Mouse (Mus musculus) lung, embryonic 14.5 days (tissue): ENCODE results near the gene Erbb4. TPM values are rescaled to one million over a fixed set of nuclear protein-coding genes. Genes with fewer than 3 reads are reported as not detected.

ENCODE experiments used
- ATAC-seq: fragments of 200-750 bp; cut with Nextera tagmentation; 2 replicates; pipeline ENCODE4 v1.8.0; 2017; ENCODE audit warnings: mild to moderate bottlenecking, moderate TSS enrichment, moderate library complexity; ENCODE audit not compliant: insufficient read depth
- DNase-seq: peaks from one replicate; pipeline ENCODE4 v3.0.0-alpha.2; 2015
- H3K27ac ChIP-seq: fragments of 300-500 bp; sonication (generic); 2 replicates; pipeline ENCODE4 v1.5.1; 2014; ENCODE audit warnings: low read depth, mild to moderate bottlenecking, moderate library complexity
- H3K27me3 ChIP-seq: fragments of 300-500 bp; sonication (generic); 2 replicates; pipeline ENCODE4 v1.6.1; 2014; ENCODE audit warnings: low read length, control low read depth; ENCODE audit not compliant: insufficient read depth
- H3K36me3 ChIP-seq: fragments of 300-500 bp; sonication (generic); 2 replicates; pipeline ENCODE4 v1.6.1; 2014; ENCODE audit warnings: control low read depth; ENCODE audit not compliant: insufficient read depth
- H3K4me1 ChIP-seq: fragments of 300-500 bp; sonication (generic); 2 replicates; pipeline ENCODE4 v1.6.1; 2014; ENCODE audit warnings: antibody characterized with exemption, control low read depth; ENCODE audit not compliant: insufficient read depth
- H3K4me2 ChIP-seq: fragments of 300-500 bp; sonication (generic); 2 replicates; pipeline ENCODE4 v1.6.1; 2014; ENCODE audit warnings: mild to moderate bottlenecking
- H3K4me3 ChIP-seq: fragments of 300-500 bp; sonication (generic); 2 replicates; pipeline ENCODE4 v1.5.1; 2014; ENCODE audit warnings: low read depth, low read length
- H3K9ac ChIP-seq: fragments of 300-500 bp; sonication (generic); 2 replicates; pipeline ENCODE4 v1.6.1; 2014
- H3K9me3 ChIP-seq: fragments of 300-500 bp; sonication (generic); 2 replicates; pipeline ENCODE4 v1.6.1; 2016; ENCODE audit warnings: low read depth, low read length, control low read depth
- CTCF ChIP-seq: IDR thresholded peaks from 2 replicates; pipeline ENCODE4 v1.5.1; 2016; ENCODE audit warnings: antibody characterized with exemption, low read depth
- WGBS: fragments of 180-500 bp; shearing (Covaris S2); extraction: QIAGEN DNeasy Blood & Tissue Kit; methylation state at CpG from one replicate; pipeline ENCODE4 v1.1.7; 2014; 5-methylcytosine and 5-hydroxymethylcytosine counted together
- polyA plus RNA-seq: library from polyadenylated mRNA; unstranded; fragments of >200 nt; fragmentation: Nextera tagmentation; extraction: Ambion mirVana; gene quantifications from 2 replicates; pipeline ENCODE4 v1.2.1, GENCODE M21; 2014

Gene Erbb4
- polyA plus RNA-seq, 1 experiment from 2014 or later, result 1.6 TPM

DNA sequence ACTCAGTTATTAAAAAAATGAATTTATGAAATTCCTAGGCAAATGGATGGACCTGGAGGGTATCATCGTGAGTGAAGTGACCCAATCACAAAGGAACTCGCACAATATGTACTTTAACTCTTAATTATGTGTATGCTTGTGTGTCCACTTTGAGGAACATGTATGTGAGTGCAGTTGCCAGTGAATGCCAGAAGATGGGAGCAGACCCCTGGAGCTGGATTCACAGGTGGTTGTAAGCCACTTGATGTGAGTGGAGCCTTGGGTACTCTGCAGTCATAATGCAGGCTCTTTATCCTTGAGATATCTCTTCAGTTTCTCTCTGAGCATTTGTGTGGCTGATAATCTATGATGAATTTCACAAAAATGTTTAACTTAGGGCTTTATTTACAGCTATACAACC is 957.3 kb downstream of the Erbb4 start:
- no peak overlapping the region for H3K9ac ChIP-seq
- no peak for ATAC-seq
- H3K27me3 ChIP-seq, result no peaks in the 10 kb centered on the region
- no peak overlapping the region for H3K4me2 ChIP-seq
- H3K4me3 ChIP-seq, result no peak overlapping the region
- peak; percentile 27; the same call in 1 of the 2 replicates for TF ChIP-seq CTCF
- H3K36me3 ChIP-seq, result no peaks in the 10 kb centered on the region
- no peak for DNase-seq
- WGBS, result 81% methylated on average over 2 of the region's 2 CpGs
- H3K27ac ChIP-seq, result no peak overlapping the region
- no peaks in the 10 kb centered on the region for H3K9me3 ChIP-seq
- H3K4me1 ChIP-seq, result no peaks in the 10 kb centered on the region

DNA sequence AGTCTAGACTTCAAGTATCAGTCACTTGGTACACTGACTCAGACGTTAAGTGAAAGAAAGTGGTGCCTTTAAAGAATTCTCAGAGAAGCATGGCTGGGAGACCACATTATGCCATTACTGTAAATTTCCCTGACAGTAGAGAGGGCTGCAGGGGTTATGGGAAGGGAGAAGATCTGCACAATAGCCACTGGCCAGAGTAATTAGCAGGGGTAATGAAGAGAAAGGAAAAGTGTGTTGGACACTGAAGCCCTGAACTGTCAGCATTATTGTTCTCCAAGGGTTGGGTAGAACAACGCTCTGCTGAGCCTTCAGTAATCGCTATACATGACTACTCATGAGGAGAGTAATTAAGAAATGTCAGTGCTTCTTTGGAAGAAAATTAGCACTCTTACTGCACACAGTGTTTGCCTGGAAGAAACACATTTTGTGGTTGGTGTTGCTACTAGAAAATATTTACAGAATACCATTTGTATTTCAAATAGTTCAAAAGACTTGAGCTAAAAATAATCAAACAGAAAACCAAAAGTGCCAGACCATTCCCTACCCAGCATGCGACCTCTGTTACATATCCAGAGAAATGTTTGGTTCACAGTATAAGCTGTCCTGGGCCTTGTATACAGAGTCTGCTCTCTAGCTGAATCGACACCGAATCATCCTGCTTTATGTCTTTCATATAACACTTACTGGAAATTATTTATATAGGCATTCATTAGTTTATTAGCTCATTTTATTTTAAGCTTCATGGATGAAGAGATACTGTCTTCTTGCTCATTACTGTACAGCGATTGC is 965.1 kb downstream of the Erbb4 start:
- H3K9ac ChIP-seq, result no peak overlapping the region
- H3K27me3 ChIP-seq, result no peaks in the 10 kb centered on the region
- H3K4me1 ChIP-seq, result no peaks in the 10 kb centered on the region
- no peak overlapping the region for H3K4me3 ChIP-seq
- ATAC-seq (no peak), DNase-seq (no peak)
- WGBS, result 61% methylated on average over 7 of the region's 7 CpGs
- H3K27ac ChIP-seq, result no peak overlapping the region
- no peaks in the 10 kb centered on the region for H3K36me3 ChIP-seq
- no peak overlapping the region for H3K4me2 ChIP-seq
- H3K9me3 ChIP-seq, result no peaks in the 10 kb centered on the region
- TF ChIP-seq CTCF, result no peak

GRCm38 (mm10) chr1:68134943-68135342 is 972.9 kb downstream of the Erbb4 start:
- no peak for TF ChIP-seq CTCF
- DNase-seq, result no peak
- Histone ChIP-seq H3K4me2 (no peak overlapping the region), H3K27me3 (no peaks in the 10 kb centered on the region), H3K4me1 (no peaks in the 10 kb centered on the region), H3K27ac (no peak overlapping the region), H3K9me3 (no peaks in the 10 kb centered on the region), H3K36me3 (no peaks in the 10 kb centered on the region), H3K9ac (no peak overlapping the region), H3K4me3 (no peak overlapping the region)
- no peak for ATAC-seq

DNA sequence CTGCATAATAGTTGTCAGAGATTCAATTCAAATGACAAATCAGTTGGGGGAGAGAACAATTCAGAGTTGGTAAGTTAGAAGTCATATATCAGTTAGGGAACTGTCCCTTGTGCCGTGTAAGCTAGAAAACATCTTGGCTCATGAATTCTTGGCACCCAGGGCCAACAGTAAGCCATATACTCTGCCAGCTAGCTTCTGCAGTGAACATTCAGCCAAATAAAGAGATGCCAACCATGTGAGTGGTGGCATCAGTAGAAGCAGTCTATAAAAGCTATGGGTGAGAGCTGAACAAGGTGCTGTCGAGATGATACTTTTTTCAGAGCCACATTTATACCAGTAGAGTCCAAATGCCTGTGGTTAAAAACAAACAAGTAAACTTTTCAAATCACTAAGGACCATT is 973.4 kb downstream of the Erbb4 start:
- no peak for ATAC-seq
- WGBS, result 73% methylated on average over 2 of the region's 2 CpGs

GRCm38 (mm10) chr1:68123541-68123940 is 984.3 kb downstream of the Erbb4 start:
- Histone ChIP-seq H3K27ac (no peak overlapping the region), H3K4me1 (no peaks in the 10 kb centered on the region), H3K9ac (no peak overlapping the region), H3K9me3 (no peaks in the 10 kb centered on the region), H3K36me3 (no peaks in the 10 kb centered on the region), H3K27me3 (no peaks in the 10 kb centered on the region), H3K4me3 (no peak overlapping the region), H3K4me2 (no peak overlapping the region)
- ATAC-seq, result no peak
- TF ChIP-seq CTCF, result no peak
- WGBS, result 85% methylated on average over 2 of the region's 2 CpGs
- DNase-seq, result no peak

More for the DNA sequence above, 973.4 kb downstream of the Erbb4 start:
- H3K9me3 ChIP-seq, result no peaks in the 10 kb centered on the region
- no peaks in the 10 kb centered on the region for H3K27me3 ChIP-seq
- no peaks in the 10 kb centered on the region for H3K4me1 ChIP-seq
- no peak overlapping the region for H3K4me2 ChIP-seq
- TF ChIP-seq CTCF, result no peak
- no peak overlapping the region for H3K9ac ChIP-seq
- H3K36me3 ChIP-seq, result no peaks in the 10 kb centered on the region
- no peak overlapping the region for H3K4me3 ChIP-seq
- DNase-seq, result no peak
- no peak overlapping the region for H3K27ac ChIP-seq

GRCm38 (mm10) chr1:68120364-68120763 is 987.5 kb downstream of the Erbb4 start:
- Histone ChIP-seq H3K27ac (no peak overlapping the region), H3K36me3 (no peaks in the 10 kb centered on the region), H3K27me3 (no peaks in the 10 kb centered on the region), H3K4me1 (no peaks in the 10 kb centered on the region), H3K4me3 (no peak overlapping the region), H3K4me2 (no peak overlapping the region), H3K9me3 (no peaks in the 10 kb centered on the region), H3K9ac (no peak overlapping the region)
- no peak for ATAC-seq
- TF ChIP-seq CTCF, result no peak
- DNase-seq, result no peak
- 55% methylated on average over 7 of the region's 7 CpGs for WGBS

- ATAC-seq, result no peak
- Histone ChIP-seq H3K9me3 (no peaks in the 10 kb centered on the region), H3K4me3 (no peak overlapping the region), H3K27ac (no peak overlapping the region), H3K4me2 (no peak overlapping the region), H3K27me3 (no peaks in the 10 kb centered on the region), H3K9ac (no peak overlapping the region), H3K36me3 (no peaks in the 10 kb centered on the region), H3K4me1 (no peaks in the 10 kb centered on the region)
- no peak for DNase-seq
- 81% methylated on average over 5 of the region's 5 CpGs for WGBS
- TF ChIP-seq CTCF, result no peak
Measured at GRCm38 (mm10) chr1:68115721-68116120, 992.1 kb downstream of the Erbb4 start.
